Mouse (Mus musculus) spleen, adult 18-20 months (tissue): ENCODE measurements around the gene Xpot.

Source experiments
- DNase-seq, 2 experiments: peaks; one replicate each; pipeline ENCODE4 v3.0.0; 2022; ENCODE audit warnings: mixed read lengths in 2 of 2

The Xpot gene

GRCm38 (mm10) chr10:121626186-121626882 lies at the start of gene Xpot:
Gene Xpot (minus strand): TSS chr10:121626332.
- peak; percentile 96 to 98 for DNase-seq

DNA sequence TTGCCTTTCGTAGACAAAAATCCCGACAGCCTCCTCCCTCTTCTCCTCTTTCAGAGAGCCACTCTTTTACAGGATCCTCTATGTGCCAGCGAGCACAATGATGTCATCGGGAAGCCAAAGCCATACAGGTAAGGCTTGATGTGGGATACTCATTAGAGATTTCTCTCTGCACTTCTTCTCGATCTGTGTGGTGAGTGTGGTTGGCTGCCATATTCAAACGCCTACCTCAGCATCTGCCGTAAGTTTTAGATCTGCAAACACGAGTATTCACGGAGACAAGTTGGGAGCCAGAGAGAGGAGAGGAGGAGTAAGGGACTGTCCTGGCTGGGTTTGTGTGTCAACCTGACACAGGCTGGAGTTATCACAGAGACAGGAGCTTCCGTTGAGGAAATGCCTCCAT lies 43.0 kb upstream of the Xpot start:
- DNase-seq, result no peak

- DNase-seq, result no peak
These were observed 39.6 kb upstream of the Xpot start for GRCm38 (mm10) chr10:121665631-121666145.

DNA sequence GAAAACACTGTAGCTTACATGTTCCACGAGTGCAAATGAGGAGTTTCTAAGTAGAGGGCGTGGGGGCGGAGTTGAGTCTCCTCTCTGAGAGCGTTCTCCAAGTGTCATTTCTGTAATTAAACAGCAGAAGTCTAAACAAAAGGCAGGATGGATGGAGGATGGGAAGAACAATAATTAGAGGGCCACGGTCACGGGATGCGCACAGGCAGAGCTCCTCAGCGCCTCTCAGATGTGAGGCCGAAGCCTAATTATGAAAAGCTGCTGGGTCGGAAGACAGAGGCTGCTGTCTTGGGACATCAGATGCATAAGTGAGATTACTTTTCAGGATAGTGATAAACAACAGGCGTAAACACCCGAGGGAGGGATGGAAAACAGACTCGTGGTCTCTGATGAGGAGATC lies 37.5 kb upstream of the Xpot start:
- DNase-seq, result no peak

DNA sequence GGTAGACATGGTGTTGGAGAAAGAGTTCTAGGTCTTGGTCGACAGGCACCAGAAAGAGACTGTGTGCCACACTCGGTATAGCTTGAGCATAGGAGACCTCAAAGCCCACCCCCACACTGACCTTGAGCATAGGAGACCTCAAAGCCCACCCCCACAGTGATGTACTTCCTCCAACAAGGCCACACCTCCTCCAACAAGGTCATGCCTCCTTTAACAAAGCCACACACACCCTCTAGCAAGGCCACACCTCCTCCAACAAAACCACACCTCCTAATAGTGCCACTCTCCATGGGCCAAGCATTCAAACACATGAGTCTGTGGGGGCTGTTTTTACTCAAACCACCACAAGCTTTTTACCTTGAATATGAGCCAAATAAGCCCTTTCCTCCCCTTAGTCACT lies 36.6 kb upstream of the Xpot start:
- no peak for DNase-seq

DNA sequence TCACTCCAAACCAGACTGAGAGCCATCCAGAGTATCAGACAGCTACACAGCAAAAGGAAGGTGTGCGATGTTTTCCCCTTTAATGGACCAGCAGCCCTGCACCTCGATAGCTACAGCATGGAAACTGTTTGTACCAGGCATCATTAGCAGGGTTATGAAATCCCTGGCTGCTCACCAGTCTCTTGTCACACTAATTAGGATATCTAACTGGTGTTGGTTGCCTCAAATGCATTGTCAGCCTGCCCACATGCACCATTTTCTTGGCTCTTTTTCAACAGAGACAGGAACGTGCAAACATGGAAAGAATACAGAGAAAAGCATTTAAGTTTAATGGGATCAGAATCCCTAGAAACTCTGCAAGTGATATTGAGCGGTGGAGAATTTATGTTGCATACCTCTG lies 29.8 kb upstream of the Xpot start:
- no peak for DNase-seq

GRCm38 (mm10) chr10:121653079-121653478 lies 26.9 kb upstream of the Xpot start:
- DNase-seq, result no peak

DNA sequence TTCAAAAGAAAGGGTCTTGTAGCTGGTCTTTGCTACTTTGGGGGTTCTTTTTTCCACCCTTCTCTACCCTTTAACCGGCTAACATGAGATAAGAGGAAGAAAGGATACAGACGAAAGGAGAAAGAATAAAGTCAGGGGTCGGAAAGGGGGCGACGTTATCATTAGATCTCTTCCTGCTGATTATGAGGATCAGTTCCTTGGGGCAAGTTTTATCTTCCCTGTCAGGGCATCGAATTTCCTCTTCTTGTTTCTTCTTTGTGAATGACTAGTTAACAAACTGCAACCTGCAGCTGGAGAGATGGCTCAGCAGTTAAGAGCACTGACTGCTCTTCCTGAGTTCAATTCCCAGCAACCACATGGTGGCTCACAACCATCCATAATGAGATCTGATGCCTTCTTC lies 20.2 kb upstream of the Xpot start:
- no peak for DNase-seq

- DNase-seq, result no peak
These were observed 16.2 kb upstream of the Xpot start for GRCm38 (mm10) chr10:121642054-121642947.

GRCm38 (mm10) chr10:121641272-121642053 lies 15.3 kb upstream of the Xpot start, which contains the start of gene D930020B18Rik:
Gene D930020B18Rik (plus strand): TSS chr10:121641588.
- DNase-seq, result peak in 1 of 2 experiments; percentile 13

- DNase-seq, result no peak
These were observed 14.8 kb upstream of the Xpot start for GRCm38 (mm10) chr10:121640944-121641271.

DNA sequence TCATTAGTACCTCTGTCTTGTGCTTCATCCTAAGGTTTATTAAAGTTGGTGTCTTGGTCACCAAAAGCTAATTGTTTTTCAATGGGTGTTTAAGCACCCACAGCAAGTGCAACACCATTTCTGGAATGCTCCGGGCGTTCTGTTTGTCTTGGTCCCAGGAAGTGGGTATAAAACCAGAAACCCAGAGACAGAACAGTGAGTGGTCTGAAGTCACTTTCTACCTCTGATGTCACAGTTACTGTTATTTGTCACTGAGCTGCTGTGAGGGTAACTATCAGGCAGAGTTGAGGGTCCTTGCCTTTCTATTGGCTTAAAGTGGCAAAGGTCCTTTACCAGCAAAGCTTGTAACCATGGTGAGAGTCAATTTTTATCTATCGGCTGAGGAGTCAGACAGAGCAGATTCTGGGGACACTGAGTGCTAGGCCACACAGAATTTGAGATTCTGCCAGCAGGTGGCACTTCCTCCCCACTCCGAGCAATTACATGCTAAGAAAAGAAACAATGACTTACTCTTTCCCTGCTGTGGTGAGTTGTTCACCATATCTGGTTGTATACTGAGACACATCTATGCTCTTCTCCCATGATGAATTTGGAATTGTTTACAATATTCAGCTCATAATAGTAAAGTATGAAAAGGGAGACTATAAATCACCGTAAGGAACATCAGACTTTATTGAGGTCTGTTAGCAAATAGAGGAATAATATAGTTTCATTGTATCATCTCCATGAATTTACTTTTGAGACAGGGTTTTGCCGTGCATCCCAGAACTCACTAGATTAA lies 14.2 kb upstream of the Xpot start:
- DNase-seq, result peak in 1 of 2 experiments; percentile 28

GRCm38 (mm10) chr10:121639573-121639972 lies 13.4 kb upstream of the Xpot start:
- DNase-seq, result no peak

- DNase-seq, result no peak
These were observed 10.1 kb upstream of the Xpot start for GRCm38 (mm10) chr10:121636276-121636675.

- no peak for DNase-seq
These were observed 8.0 kb upstream of the Xpot start for GRCm38 (mm10) chr10:121634159-121634558.

DNA sequence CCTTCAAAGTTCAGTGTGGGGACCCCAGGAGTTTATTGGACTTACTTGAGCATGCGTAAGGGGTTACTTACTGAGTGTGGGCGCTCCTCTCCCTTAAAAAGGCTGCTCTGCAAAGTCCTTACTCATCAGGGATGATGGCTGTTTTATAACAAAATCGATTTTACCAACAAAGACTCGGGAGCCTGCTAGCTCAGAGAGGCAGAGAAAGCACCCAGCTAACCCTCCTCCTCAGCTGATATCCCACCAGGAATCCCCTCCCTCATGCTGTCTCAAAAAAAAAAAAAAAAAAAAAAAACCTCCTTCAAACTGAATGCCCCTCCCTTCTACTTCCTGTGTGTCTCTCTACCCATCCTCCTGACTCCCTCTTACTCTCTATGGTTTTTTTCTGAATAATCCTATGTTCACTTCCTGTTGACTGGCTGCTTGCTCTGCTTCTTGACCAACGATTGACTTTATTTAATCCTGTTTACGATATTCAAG lies 2.5 kb upstream of the Xpot start:
- no peak for DNase-seq

- DNase-seq, result no peak
These were observed 1.2 kb upstream of the Xpot start for GRCm38 (mm10) chr10:121627216-121627852.

- no peak for DNase-seq
These were observed 536 bp downstream of the Xpot start for GRCm38 (mm10) chr10:121625407-121626185.

GRCm38 (mm10) chr10:121625006-121625405 lies 1.1 kb downstream of the Xpot start:
- DNase-seq, result no peak

- no peak for DNase-seq
These were observed 2.5 kb downstream of the Xpot start for GRCm38 (mm10) chr10:121623670-121624069.

DNA sequence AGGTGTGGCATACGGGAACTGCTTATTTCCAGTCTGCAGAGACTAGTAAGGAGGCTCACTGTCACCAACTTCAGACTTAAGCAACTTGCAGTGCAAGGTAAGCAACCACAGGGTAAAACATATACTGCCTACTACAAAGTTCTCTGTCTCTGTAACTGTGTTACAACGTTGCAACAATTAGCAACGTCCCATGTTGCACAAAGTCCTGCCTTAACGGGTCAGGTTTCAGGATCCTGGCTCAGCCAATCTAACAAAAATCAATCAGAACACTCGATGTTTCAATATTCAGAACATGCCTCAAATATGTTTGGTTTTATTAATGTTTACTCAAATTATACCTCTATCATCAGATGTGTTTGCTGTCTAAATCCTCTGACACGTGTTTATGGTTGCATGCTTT lies 3.7 kb downstream of the Xpot start:
- DNase-seq, result no peak
